Mouse (Mus musculus) right cerebral cortex, postnatal 10 days (tissue): ENCODE measurements around the gene Olfr1186.
"Not testable (repeated sequence)": the region's sequence is repeated elsewhere in the genome, so short reads cannot be mapped to it uniquely, and the experiment has no call there.

Experiments used
- DNase-seq, 2 experiments: peaks; one replicate each; pipeline ENCODE4 v3.0.0; 2021; ENCODE audit warnings: low spot score in 2 of 2

The Olfr1186 gene

GRCm38 (mm10) chr2:88518251-88518650 lies at the start of gene Olfr1186:
Olfr1186 (plus strand) TSS chr2:88518551.
- DNase-seq = no peak

GRCm38 (mm10) chr2:88483298-88483697 lies 35.1 kb upstream of the Olfr1186 start, which contains the start of gene Olfr1184:
Olfr1184 (plus strand) TSS chr2:88483598.
- no peak for DNase-seq

- DNase-seq = no peak
Observed at GRCm38 (mm10) chr2:88493020-88493419, 25.3 kb upstream of the Olfr1186 start, which contains the start of gene Olfr1185-ps1. Olfr1185-ps1 (plus strand) TSS chr2:88493320.

GRCm38 (mm10) chr2:88525720-88526119 lies 7.4 kb downstream of the Olfr1186 start:
- DNase-seq = no peak

- no peak for DNase-seq
Observed at GRCm38 (mm10) chr2:88556635-88557034, 38.3 kb downstream of the Olfr1186 start, which contains the start of gene Olfr1188. Olfr1188 (plus strand) TSS chr2:88556935.

GRCm38 (mm10) chr2:88572696-88573095 lies 54.3 kb downstream of the Olfr1186 start:
- not testable (repeated sequence) for DNase-seq
